Mouse (Mus musculus): ENCODE measurements around the gene Wars.

DNA sequence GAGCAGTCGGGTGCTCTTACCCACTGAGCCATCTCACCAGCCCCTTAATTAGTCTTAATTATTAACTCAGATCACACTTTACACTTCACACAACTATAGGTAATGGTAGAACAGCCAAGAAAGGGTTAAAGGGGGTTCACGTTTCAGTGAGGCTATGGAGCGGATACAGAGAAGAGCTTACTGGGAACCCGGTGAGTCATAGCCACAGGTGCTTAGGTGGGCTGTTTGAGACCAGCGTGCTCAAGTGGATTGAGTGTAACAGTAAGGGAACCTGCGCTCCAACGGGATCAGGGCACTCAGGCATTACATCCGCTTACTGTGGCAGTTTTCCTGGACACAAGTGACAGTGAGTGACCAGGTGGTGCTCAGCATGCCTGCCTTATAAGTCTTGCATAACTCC is 70.9 kb downstream of the Wars start:
- no peak for TF ChIP-seq CTCF (IDR thresholded peaks at IDR 0.05; ENCODE audit: borderline replicate concordance, extremely low read depth, insufficient read depth, insufficient read length)
- TF ChIP-seq POLR2A (IDR thresholded peaks at IDR 0.05; ENCODE audit: borderline replicate concordance, extremely low read depth, insufficient read depth, insufficient read length, poor library complexity, severe bottlenecking), result no peak

Data from brain, embryonic 14.5 days (tissue).